Mouse (Mus musculus): ENCODE data around the gene Klhl20.
"Not testable (repeated sequence)": the region's sequence is repeated elsewhere in the genome, so short reads cannot be mapped to it uniquely, and the experiment has no call there.

Gene Klhl20

DNA sequence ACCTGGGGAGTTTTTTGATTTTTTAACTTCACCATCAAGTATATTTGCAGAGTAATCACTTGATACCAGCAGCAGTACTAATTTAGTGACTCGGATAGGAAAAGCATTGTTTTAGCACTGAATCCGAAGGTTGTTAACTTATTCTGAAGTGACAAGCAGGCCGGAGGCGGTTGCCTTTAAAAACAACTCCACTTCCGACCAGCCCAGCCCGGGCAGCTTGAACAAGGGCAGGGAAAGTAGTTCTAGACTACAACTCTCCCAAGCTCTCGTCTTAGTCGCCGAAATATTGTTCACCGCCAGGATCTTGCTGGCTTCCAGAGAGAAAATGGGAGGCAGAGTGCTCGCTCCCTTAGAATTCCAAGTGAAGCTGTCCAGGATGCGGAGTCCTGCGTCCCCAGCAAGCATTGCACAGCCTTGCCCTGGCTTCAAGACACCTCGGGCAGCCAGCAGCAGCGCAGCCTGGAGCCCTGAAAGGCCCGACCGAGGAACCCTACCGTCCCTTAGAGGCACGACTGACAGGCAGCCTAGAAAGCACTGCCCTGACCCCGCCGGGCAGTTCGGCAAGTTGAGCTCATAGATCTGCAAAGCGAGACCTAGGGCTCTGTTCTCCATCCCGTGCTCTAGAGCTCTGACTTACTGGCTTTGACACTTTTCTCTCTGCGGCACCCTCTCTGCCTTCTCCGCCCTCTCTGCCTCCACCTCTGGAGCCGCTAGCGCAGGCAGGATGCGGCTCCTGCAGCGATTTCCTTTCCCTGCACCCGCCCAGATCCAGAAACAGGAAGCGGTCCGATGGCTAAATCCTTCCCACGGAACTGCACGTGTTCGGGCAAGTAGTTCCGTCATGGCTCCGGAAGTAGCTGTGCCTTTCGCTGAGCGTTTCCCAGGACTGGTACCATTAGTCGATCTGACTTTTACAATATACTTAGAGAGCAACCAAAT, at the start of gene Klhl20:
Klhl20 (minus strand) TSS at position 786 of the 939 bp plus-strand sequence.
- peak; percentile 97 for DNase-seq (ENCODE audit: low read depth)

DNA sequence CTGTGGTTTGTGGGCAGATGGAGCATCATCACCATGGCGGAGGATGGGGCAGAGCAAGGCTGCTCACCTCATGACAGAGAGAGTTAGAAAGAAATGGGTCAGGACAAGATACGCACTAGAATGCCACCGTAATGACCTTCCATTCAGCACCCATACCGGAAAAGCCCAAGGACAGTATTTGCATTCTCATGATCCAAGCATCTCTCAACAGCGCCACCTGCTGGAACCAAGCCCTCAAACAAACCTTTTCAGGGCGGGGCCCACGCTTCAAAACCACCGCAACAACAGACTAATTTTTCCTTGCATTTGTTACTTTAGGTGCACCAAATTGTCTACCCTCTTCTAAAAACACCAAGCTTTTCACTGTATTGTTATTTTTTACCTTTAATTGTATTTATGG, 49.4 kb upstream of the Klhl20 start:
- peak; percentile 82 for DNase-seq (ENCODE audit: low read depth)

DNA sequence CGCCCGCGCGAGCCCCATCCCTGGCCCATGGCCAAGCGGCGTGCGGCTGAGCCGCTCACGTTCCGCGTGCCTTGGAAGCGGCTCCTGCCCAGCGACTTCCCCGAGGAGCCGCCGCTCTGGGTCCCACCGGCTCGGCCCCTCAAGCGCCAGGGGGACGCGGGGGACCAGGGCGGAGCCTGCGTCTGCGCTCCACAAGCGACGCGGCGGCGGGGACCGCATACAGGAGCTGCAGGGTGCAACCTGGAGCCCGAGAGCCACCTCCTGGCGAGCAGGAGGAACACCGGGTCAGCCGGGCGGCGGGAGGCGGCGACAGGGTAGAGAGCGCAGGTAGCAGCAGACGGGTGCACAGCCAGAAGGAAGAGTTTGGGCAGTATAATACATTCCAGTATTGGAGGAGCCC, 39.3 kb upstream of the Klhl20 start:
- DNase-seq (ENCODE audit: low read depth): peak; percentile 42

DNA sequence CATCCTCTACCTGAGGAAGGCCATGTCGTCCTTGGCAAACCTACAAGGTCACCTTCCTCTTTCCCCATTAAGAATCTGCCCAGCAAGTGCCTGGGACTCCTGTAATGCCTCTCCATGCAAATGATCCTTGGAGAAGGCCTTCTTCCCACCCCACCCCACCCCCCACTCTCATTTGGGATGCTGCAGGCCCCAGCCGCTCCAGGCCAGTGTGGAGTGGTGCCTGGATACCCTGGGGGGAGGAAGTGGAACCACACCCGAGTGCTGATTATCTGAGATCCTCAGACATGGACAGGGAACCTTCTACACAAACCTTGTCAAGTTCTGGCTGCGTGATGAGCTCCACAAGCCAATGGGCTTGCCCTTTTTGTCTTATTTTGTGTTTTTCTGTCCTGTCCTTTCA, 29.0 kb upstream of the Klhl20 start:
- DNase-seq (ENCODE audit: low read depth): no peak

DNA sequence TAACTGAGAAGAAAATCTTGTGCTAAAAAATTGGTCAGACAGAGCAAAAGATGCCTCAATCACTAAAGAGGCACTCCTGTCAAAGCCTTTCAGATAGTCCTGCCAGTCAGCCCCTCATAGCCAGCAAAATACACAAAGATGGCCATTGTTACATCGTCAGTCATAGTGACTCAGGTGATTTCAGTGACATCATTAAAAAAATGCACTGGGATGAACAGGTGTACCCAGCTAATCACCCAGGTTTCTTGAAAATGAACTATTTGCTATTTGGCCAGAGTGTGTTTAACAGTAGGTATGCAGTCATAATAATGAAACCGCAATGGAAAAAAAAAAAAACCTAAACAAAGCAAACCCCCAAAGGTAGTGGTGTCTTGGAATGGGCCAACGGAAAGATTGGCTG, 27.9 kb upstream of the Klhl20 start, which contains the start of gene Tex50:
Tex50 (minus strand) TSS at position 101 of the 400 bp plus-strand sequence.
- DNase-seq (ENCODE audit: low read depth): no peak

DNA sequence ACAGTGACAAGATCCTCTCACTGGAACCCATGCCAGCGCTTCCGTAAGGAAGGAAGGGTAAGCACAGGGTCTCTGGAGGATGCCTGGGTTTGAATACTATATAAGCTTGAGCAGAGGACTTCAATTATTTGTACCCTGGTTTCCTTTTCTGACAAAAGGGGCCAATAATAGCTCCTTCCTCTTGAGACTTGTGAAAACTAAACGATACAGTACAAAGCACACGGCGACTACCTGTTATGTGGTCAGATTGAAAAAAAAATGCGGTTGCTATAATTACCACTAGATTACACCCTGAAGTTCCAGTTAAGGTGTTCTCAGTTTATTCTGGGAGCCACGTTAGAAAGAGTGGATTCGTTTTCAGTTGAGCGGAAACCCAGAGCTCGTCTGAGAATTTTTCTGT, 25.2 kb upstream of the Klhl20 start:
- no peak for DNase-seq (ENCODE audit: low read depth)

DNA sequence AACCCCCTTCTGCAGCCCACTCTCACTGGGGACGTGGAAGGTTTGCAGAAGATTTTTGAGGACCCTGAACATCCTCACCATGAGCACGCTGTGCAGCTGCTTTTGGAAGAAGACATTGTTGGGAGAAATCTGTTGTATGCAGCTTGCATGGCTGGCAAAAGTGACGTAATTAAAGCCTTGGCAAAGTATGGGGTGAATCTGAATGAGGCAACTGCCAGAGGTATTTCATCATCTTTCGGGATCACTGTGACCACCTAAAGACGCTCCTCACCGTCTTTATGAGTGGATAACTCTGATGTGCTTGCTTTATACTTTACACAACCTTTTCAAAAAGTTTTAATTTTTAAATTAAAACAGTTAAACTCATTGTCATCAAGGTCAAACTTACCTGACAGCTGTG, 19.8 kb upstream of the Klhl20 start:
- no peak for DNase-seq (ENCODE audit: low read depth)

DNA sequence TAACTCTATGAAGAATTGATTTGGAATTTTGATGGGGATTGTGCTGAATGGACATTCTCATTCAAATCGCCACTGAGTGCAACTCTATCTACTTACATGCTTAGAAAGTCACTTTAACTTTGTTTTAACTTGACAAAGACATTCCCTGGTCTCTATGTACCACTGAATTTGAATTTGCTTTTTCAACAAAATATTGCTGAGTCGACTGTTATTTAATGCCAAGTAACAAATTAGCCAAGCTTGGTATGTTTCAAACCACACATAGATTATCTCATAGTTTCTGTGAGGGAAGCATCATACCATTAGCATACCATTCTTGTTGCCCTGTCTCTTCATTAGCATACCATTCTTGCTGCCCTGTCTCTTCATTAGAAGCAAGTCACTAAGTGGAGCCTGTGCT, 16.6 kb upstream of the Klhl20 start:
- DNase-seq (ENCODE audit: low read depth): no peak

DNA sequence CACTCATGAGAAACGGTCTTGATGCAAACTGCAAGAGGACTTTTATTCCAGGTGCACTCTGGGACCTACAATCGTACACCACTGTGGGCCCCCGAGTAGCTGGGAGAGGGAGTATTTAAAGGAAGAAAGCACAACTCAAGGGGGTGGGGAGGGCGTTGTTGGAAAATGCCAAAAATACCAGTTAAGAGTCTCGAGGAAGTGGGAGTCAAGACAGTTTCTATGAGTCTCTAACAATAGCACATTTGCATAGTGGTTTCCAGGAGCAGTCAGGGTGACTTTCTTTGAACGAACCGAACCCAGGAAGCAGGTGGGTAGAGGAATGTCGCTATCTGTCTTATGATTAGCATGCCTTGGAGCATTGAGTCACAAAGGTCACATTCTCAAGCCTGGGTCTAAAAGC, 14.3 kb upstream of the Klhl20 start:
- DNase-seq (ENCODE audit: low read depth): not testable (repeated sequence)

DNA sequence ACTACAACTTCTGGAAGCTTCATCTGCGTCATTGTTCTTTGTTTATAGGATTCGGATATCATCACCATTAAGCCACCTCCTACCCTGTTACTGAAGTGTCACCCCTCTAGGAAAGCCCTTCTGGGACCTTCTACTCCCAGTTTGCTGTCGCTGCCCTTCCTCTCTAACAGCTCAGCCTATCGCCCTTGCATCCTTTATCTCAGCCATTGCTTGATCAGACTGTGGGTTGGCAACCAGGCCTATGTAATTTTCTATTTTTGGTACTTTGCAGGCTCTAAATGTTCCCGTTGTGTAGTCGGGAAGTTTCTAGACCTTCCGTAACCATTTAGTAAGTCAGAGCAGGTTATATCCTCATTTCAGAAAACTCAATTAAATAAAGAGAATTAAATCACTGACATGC, 11.9 kb upstream of the Klhl20 start:
- DNase-seq (ENCODE audit: low read depth): no peak

DNA sequence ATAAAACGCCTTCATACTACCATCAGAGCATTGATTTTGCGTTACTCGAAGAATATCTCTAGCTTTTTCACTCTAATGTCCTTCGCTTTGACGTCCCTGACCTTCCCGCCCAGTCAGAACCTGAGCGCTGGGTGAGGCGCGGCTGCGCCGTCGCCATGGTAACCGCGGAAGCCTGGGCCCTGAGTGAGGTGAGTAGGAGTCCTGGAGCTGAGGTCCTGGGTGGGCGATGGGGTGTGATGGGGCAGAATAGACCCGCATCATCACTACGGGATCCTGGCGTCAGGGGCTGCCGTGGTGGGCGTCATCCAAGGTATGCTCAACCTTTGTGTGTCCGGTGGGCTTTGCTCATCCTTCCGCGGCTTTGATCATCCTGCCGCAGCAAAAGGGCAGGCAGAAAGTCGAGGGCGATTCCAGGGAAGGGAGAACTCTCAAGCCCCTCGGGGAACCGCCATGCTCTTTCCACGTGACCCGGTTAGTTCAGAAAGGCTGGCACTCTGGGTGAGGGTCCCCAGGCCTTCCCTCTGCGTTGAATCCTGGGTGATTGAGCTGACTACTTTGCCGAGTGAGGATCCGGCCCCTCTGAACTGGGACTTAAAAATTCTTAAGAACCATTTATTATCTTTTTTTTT, 11.3 kb upstream of the Klhl20 start, which contains the start of gene Ankrd45:
Ankrd45 (plus strand) TSS at position 161 of the 629 bp plus-strand sequence.
- no peak for DNase-seq (ENCODE audit: low read depth)

DNA sequence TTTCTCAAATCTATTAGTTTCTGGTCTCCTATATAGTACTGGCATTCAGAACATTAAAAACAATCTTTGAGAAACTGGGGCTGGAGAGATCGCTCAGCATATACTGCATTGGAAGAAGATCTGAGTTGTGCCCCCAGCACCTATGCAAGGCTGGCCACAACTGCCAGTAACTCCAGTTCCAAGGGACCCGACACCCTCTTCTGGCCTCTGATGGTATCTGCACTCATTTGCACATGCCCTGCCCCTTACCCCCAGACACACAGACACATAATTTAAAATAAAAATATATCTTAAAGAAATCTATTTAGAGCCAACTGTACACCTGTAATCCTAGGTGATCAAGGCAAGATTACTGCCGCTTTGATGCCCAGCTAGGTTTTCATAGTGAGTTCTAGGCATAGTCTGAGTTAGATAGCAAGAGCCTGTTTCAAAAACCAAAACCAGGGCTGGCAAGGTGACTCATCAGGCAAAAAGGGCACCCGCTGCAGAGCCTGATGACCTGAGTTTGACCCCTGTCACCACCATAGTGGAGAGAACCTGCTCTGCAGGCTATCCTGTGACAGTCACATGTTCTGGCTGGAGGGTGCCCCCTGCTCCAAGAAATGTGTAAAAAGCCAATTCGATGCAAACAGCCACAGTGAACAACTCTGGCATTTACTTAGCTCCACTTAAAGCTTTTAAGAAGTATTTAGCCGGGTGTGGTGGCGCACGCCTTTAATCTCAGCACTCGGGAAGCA, 8.9 kb upstream of the Klhl20 start:
- no peak for DNase-seq (ENCODE audit: low read depth)

DNA sequence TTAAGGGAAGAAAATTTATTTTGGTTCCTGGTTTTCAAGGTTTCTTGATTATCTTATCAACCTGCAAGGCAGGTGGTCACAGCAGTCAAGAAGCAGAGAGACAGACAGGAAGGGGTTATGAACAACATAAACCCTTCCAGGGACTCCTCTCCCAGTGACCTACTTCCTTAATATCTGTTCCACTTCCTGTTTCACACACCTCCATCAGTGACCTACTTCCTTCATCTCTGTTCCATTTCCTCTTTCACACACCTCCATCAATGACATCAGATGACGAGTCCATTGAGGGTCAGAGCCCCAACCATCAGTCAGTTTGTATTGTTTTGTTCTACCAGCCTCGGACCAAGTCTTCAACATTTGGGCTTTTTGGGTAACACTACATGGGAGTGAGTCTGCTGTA, 8.2 kb upstream of the Klhl20 start:
- DNase-seq (ENCODE audit: low read depth): no peak

DNA sequence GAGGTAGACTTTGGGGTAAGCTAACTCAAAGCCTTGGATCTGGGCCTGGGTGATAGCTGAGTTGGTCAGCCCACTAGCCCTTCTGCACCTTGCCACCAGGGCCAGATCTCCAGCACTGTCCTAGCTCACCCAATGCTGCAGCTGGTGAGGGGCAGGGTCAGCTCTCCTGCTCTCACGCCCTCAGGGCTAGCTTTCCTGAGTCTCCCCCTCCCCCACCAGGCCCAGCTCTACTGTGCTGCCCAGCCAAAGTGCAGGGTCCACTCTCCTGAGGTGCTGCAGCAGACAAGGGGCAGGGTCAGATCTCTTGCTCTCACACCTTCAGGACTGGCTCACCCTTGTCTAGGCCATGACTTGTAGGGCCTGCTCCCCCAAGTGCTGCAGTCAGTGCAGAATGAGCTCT, 4.8 kb downstream of the Klhl20 start:
- no peak for DNase-seq (ENCODE audit: low read depth)

DNA sequence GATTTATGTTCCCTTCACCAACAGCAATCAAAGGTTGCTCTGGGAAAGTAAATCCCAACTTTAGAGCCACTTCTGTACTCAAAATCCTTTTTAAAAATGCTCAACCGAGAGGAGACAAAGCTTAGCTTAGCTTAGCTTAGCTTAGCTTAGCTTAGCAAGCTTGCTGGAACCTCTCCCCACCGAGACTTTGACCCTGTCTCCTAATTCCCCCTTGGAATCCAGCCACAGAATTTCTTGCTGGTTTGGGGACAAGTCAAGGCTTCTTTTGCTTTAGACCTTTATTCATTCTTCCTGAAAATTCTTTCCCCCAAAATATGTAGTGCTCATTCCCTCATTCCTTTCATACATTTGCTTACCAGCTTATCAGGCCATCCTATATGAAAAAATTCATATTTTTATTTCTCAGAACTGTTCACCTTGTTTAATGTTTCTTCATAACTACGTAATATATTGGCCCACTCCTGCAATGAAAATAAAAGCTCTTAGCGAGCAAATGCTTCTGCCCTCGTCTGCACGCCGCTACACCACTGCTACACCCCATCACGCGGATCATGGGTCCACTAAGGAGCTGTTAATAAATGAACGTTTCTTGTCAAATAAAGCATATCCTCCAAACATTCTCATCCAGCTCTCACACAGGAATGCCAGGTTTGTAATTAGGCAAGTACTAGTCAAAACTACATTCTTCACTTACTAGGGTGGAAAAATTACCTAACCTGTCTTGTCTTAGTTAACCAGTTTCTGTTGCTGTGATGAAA, 8.5 kb downstream of the Klhl20 start:
- no peak for DNase-seq (ENCODE audit: low read depth)

DNA sequence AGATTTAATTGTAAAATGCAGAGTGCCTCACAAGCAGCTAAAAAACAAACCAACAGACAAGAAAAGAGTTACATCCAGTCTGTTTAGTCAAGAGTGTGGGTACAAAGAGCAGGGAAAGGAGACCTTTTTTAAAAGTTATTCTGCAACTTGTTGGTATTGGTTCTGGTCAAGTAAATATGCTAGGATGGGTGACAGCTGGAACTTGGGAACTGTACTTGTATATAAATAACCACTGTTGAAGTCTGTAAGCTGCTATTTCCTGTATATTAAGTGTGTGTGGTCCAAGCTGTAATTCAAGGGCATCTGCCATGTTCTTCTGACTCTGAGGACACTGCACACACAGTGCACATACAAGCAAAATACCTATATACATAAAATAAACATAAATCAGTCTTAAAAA, 16.7 kb downstream of the Klhl20 start:
- no peak for DNase-seq (ENCODE audit: low read depth)

DNA sequence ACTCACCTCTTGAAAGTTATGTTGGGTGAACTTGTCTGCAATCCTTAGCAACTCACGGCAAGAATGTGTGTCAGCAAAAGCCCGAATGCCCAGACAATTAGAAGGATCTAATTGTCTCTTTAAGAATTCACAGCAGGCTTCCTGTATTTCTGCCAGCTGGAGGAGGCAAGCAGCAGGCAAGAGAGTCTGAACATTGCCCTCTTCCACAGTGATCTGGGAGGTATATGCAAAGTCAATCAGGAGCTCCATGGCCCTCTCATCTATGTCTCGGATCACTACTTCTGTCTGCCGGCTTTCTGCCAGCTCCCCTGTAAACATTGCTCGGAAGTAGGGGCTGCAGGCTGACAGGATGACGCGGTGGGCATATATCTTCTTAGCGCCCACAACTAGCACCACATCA, 22.1 kb downstream of the Klhl20 start:
- no peak for DNase-seq (ENCODE audit: low read depth)

DNA sequence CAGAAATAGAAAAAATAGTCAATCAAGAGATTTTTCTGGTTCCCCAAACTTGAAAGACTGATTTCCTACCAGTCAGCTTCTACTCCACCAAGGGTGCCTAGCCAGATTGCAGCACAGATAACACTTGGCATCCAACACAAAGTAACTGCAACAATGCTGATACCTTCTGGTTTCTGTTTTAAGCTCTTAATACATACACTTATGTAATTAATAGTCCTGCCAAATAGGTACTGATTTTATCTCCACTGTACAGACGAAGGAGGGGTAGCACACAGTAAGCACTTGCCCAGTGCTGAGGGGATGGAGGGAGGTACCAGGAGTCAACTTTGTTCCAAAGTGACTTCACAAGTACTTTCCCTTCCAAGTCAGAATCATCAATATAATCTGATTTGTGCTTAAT, 27.5 kb downstream of the Klhl20 start:
- DNase-seq (ENCODE audit: low read depth): no peak

DNA sequence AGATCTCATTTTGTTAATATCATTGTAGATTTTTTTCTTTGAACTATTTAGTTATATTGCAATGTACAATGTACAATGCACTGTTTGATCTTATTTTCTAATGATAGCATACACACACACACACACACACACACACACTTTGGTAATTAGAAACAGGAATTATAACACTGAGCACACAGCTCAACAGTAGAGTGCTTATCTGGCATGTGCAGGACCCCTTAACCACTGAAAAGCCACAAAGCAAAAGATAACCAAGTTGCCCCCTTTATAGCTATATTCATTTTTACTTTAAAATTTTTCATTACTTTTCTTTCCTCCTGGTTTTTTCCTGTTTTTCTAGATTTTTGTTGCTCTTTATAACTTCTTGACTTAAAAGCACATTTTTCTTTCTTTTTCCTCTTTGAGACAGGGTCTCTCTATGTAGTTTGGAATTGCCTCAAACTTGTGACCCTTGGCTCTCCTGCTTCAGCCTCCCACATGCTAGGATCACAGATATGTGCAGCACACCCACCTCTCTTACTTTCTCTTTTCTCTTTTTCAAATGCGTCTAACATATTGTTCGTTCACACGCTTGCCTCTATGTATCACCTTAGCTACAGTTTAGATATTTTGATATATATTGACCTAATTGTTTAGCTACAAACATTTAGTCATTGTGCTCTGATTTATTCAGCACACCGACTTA, 31.4 kb downstream of the Klhl20 start:
- DNase-seq (ENCODE audit: low read depth): peak; percentile 43

DNA sequence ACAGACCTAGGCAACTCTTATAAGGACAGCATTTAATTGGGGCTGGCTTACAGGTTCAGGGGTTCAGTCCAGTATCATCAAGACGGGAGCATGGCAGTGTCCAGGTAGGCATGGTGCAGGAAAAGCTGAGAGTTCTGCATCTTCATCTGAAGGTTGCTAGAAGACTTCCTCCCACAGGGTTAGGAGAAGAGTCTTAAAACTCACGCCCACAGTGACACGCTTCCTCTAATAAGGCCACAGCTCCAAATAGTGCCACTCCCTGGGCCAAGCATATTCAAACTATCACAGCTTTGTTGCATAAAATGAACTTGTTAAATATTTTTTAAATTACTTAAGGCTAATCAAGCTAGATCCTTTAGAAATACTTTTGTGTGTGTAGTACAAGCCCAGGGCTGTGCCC, 54.1 kb downstream of the Klhl20 start:
- DNase-seq (ENCODE audit: low read depth): no peak

DNA sequence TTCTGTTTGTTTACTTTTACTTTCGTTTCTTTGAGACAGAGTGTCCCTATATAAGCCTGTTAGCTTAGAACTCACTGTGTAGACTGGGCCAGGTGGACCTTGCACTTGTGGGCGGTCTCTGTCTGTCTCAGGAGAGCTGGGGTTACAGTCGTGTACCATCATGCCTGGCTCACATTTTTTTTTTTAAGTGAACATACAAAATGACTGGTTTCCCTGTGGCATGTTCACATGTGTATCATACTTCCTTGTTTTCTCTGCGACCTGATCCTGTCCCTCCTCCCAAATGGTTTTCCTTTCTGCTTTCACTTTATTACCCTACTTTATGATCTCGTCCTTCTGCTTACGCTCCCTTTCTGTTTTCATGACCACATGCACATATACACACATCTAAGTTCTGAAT, 55.1 kb downstream of the Klhl20 start:
- DNase-seq (ENCODE audit: low read depth): no peak
